Mouse (Mus musculus): ENCODE results near the gene Lrba. TPM values are rescaled to one million over a fixed set of nuclear protein-coding genes. Genes with fewer than 3 reads are reported as not detected.

Gene Lrba
- polyA plus RNA-seq, 1 experiment from 2014 or later: 3.7 TPM

DNA sequence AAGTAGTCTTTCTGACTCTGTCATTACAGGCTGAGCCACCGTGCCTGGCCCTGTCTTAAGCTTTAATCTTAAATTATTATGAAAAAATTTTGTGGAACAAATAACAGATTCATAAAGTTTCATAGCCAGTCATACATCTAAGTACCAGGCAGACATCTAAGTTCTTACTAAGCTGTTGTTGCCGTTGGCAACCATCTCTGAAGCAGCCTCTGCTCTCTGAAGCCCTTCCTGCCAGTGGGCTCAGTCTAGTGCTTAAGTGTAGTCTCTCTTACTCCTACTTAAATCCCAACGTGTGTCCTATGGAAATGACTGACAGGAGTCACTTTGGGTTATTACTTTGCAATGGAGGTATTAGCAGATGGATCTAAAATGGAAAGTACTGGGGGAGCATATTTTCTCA lies 426.5 kb downstream of the Lrba start:
- H3K9me3 ChIP-seq: no peaks in the 10 kb centered on the region
- H3K27me3 ChIP-seq: no peaks in the 10 kb centered on the region
- no peak overlapping the region for H3K4me2 ChIP-seq
- no peaks in the 10 kb centered on the region for H3K36me3 ChIP-seq
- no peak overlapping the region for H3K9ac ChIP-seq
- no peaks in the 10 kb centered on the region for H3K4me1 ChIP-seq
- no peak overlapping the region for H3K4me3 ChIP-seq
- 54% methylated on average over 3 of the region's 3 CpGs for WGBS
- H3K27ac ChIP-seq: no peak overlapping the region
- ATAC-seq (ENCODE audit: insufficient number of reproducible peaks, low FRiP score, low TSS enrichment, low read depth): no peak

DNA sequence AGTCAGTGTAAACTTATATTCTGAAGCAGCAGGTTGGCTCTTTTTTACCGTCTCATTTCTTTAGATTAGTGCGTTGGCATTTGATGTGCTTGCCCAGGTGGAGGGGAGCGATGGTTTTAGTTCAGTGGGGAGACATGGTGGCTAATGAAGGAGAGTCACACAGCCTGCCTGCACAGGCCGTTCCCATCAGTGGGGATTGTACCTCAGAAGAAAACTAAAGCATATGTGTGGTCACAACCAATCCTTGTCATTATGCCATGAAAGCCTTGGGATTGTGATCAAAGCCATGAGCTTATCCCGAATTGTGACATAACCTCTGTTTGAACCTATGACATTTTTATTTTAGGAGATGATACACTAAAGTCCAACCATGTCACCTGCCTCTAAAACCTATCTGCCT lies 434.8 kb downstream of the Lrba start:
- no peak overlapping the region for H3K27ac ChIP-seq
- ATAC-seq (ENCODE audit: insufficient number of reproducible peaks, low FRiP score, low TSS enrichment, low read depth): no peak
- no peak overlapping the region for H3K4me3 ChIP-seq
- WGBS: 60% methylated on average over 5 of the region's 5 CpGs
- no peaks in the 10 kb centered on the region for H3K9me3 ChIP-seq
- no peak overlapping the region for H3K4me2 ChIP-seq
- no peaks in the 10 kb centered on the region for H3K36me3 ChIP-seq
- no peaks in the 10 kb centered on the region for H3K4me1 ChIP-seq
- no peak overlapping the region for H3K9ac ChIP-seq
- no peaks in the 10 kb centered on the region for H3K27me3 ChIP-seq

DNA sequence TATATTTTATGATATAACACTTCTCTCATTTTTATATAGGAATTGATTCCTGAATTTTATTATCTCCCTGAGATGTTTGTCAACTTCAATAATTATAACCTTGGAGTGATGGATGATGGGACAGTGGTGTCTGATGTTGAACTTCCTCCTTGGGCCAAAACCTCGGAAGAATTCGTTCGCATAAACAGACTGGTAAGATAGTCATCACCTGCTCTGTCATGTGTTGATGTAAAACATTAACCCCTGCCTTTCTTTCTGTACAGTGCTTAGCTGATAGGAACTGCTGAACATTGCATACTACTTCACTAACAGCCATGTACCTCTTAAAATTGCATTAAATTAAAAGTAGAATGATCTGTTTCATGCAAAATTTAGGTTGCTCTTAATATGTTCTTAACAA lies 439.9 kb downstream of the Lrba start:
- 50% methylated on average over 3 of the region's 3 CpGs for WGBS
- H3K4me3 ChIP-seq: no peak overlapping the region
- H3K27me3 ChIP-seq: no peaks in the 10 kb centered on the region

DNA sequence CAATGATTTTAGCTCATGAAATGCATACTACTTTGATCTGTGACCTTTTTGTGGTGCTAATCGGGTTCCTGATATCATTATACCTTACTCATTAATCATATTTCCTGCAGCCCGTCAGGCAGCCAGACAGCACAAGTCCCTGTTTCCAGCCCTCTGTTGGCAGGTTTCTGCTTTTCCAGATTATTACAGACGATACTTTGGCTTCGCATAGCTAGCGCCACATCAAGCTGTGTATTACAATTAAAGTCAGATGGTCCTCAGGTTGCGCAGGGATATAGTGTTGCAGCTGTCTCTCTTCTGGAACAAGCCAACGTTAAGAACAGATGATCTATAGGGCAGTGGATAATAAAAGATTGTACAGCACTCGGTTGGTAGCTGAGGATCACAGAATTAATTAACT lies 443.7 kb downstream of the Lrba start:
- ATAC-seq (ENCODE audit: insufficient number of reproducible peaks, low FRiP score, low TSS enrichment, low read depth): no peak
- no peak overlapping the region for H3K4me3 ChIP-seq
- no peak overlapping the region for H3K4me2 ChIP-seq
- WGBS: 27% methylated on average over 8 of the region's 8 CpGs
- no peaks in the 10 kb centered on the region for H3K27me3 ChIP-seq
- H3K4me1 ChIP-seq: no peaks in the 10 kb centered on the region
- no peaks in the 10 kb centered on the region for H3K9me3 ChIP-seq
- H3K9ac ChIP-seq: no peak overlapping the region
- H3K36me3 ChIP-seq: no peaks in the 10 kb centered on the region
- no peak overlapping the region for H3K27ac ChIP-seq

More for the DNA sequence above, 439.9 kb downstream of the Lrba start:
- Histone ChIP-seq H3K36me3 (no peaks in the 10 kb centered on the region), H3K9me3 (no peaks in the 10 kb centered on the region), H3K27ac (no peak overlapping the region), H3K9ac (no peak overlapping the region), H3K4me1 (no peaks in the 10 kb centered on the region), H3K4me2 (no peak overlapping the region)
- ATAC-seq (ENCODE audit: insufficient number of reproducible peaks, low FRiP score, low TSS enrichment, low read depth): no peak

DNA sequence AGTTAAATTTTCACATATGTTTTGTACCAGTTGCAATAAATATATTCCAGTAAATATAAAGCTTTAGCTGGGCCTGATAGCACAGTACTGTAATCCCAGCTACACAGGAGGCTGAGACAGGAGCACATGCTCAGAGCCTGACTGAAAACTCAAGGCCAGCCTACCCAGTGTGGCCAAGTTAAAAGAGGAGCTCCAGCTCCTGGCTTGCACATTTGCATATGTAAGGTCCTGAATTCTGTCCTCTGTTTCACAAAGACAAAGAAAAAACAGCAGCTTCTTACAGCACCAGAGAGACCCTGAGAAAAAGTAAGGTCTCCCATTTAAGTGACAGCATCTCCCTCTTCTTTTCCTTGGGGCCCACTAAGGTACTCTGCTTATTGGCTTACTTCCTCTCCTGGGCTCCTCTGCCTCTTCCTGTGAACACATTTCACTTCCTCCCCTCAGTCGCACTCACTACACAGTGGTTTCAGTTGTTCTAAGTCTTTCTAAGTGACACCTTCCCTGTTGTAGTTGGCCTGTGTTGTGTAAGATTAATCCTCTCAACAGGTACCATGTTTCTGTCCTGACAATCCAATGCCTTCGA lies 453.2 kb downstream of the Lrba start:
- Histone ChIP-seq H3K4me1 (no peaks in the 10 kb centered on the region), H3K4me2 (no peak overlapping the region), H3K4me3 (no peak overlapping the region), H3K9ac (no peak overlapping the region), H3K36me3 (no peaks in the 10 kb centered on the region), H3K27ac (no peak overlapping the region), H3K27me3 (no peaks in the 10 kb centered on the region), H3K9me3 (no peaks in the 10 kb centered on the region)
- no peak for ATAC-seq (ENCODE audit: insufficient number of reproducible peaks, low FRiP score, low TSS enrichment, low read depth)
- WGBS: 74% methylated on average over 2 of the region's 2 CpGs

DNA sequence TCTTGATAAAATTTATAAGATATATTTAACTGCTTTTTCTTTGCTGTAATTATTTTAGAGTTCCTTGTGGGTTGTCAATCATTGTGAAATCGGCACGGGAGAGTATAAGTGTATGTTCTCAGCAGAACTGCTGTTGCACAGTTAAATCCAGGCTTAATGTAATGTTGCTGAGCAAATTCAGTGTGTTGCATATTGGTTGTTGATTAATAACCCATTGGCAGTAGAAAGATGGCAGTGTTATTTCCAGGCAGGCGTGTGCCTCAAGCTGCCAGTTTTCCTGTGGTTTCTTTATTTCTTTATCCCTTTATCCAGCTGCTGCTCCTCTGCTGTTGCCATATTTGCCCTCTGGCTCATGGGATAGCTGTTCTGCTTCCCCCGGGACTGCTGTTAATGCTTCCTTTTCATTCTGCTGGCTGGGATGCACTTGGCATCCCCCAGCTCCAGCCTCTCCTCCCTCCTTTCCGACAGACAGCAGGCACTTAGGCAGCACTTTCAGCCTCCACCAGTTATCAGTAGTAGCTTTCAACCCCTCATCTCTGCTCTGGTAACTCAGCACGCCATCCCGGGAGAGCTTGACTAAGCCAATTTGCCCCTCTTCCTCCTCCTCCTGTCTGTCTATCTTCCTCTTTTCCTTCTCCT lies 463.2 kb downstream of the Lrba start:
- no peak for ATAC-seq (ENCODE audit: insufficient number of reproducible peaks, low FRiP score, low TSS enrichment, low read depth)
- no peaks in the 10 kb centered on the region for H3K4me1 ChIP-seq
- 51% methylated on average over 7 of the region's 7 CpGs for WGBS
- H3K27ac ChIP-seq: no peak overlapping the region
- H3K4me2 ChIP-seq: no peak overlapping the region
- no peak overlapping the region for H3K9ac ChIP-seq
- H3K4me3 ChIP-seq: no peak overlapping the region
- H3K9me3 ChIP-seq: no peaks in the 10 kb centered on the region
- H3K27me3 ChIP-seq: no peaks in the 10 kb centered on the region
- no peaks in the 10 kb centered on the region for H3K36me3 ChIP-seq

DNA sequence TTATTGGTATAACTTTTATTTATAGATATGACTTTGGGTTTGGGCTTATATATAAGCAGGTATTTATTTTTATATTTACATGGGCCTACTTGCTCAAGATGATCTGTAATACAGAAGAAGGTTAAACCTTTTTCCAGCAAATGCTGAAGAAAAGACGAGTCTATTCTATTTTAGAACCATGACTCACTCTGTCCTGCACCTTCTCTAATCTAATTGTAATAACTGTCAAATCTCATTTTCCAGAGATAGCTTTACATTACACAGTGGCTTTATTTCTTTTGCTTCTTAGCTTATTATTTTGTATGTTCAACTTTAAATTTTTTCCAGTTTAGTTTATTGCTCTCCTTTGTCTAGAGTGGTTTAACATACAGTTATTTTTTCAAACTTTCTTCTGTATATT lies 464.0 kb downstream of the Lrba start:
- no peak for ATAC-seq (ENCODE audit: insufficient number of reproducible peaks, low FRiP score, low TSS enrichment, low read depth)
- no peaks in the 10 kb centered on the region for H3K27me3 ChIP-seq
- 64% methylated on average over 1 of the region's 1 CpGs for WGBS
- no peak overlapping the region for H3K4me2 ChIP-seq
- H3K4me1 ChIP-seq: no peaks in the 10 kb centered on the region
- no peak overlapping the region for H3K27ac ChIP-seq
- no peaks in the 10 kb centered on the region for H3K9me3 ChIP-seq
- H3K36me3 ChIP-seq: no peaks in the 10 kb centered on the region
- no peak overlapping the region for H3K9ac ChIP-seq
- no peak overlapping the region for H3K4me3 ChIP-seq

DNA sequence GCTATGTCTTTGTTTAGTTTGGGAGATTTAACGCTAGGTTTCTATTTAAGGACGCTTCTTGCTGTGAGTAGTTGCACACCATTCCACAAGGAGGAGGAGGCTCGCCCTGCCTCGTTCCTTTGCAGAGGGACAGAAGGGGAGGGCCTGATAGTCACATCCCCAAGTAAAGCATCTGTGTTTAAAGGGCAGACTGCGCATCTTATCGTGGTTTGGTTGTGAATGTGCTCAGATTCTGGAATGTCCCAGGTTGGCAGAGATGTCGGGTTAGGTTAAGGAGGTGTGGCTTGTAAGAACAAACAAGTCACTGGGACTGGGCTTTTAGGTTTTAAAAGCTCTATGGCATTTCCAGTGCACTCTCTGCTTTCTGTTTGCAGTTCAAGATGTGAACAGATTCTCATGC lies 464.8 kb downstream of the Lrba start:
- Histone ChIP-seq H3K27ac (no peak overlapping the region), H3K36me3 (no peaks in the 10 kb centered on the region), H3K9ac (no peak overlapping the region), H3K4me3 (no peak overlapping the region), H3K27me3 (no peaks in the 10 kb centered on the region), H3K9me3 (no peaks in the 10 kb centered on the region), H3K4me1 (no peaks in the 10 kb centered on the region), H3K4me2 (no peak overlapping the region)
- 28% methylated on average over 7 of the region's 7 CpGs for WGBS
- ATAC-seq (ENCODE audit: insufficient number of reproducible peaks, low FRiP score, low TSS enrichment, low read depth): no peak

DNA sequence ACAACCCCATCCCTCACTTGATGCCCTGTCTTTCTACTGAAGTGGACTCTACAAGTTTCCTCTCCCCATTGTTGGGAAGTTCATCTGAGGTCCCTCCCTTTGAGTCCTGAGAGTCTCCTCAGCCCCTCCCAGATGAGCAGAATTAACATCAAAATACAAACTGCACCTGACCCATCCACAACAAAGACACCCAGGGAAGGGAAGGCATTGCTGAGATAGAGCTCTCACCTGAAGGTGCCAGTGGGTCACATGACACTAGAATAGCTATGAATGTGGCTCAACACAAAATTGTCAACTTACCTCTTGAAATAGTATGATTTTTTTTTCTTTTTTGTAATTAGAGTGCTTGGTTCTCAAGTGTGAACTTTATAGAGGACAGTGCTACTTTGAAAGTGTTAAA lies 468.3 kb downstream of the Lrba start:
- no peaks in the 10 kb centered on the region for H3K36me3 ChIP-seq
- no peaks in the 10 kb centered on the region for H3K9me3 ChIP-seq
- H3K27me3 ChIP-seq: no peaks in the 10 kb centered on the region
- no peak overlapping the region for H3K4me3 ChIP-seq
- H3K4me2 ChIP-seq: no peak overlapping the region
- H3K9ac ChIP-seq: no peak overlapping the region
- no peak overlapping the region for H3K27ac ChIP-seq
- no peak for ATAC-seq (ENCODE audit: insufficient number of reproducible peaks, low FRiP score, low TSS enrichment, low read depth)
- no peaks in the 10 kb centered on the region for H3K4me1 ChIP-seq

DNA sequence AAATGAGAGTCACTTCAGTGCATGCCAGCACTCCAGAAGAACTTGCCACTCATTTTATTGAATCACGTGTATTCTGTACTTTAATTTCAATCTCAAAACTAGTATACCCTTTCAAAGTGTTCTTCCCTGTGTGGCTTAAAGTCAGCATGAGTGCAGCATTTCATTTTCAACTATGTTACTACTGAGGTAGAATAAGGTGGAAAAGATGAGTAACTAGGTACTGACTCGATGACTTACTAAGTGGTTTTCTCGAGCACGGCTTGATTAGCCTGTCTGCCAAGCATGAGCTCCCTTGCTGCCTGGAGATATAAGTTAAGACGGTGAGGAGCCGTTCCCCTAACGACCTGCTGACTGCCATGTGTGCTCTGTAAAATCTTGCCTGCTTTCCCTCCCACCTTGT lies 469.1 kb downstream of the Lrba start:
- Histone ChIP-seq H3K4me1 (no peaks in the 10 kb centered on the region), H3K36me3 (no peaks in the 10 kb centered on the region), H3K9me3 (no peaks in the 10 kb centered on the region), H3K4me3 (no peak overlapping the region), H3K27me3 (no peaks in the 10 kb centered on the region), H3K4me2 (no peak overlapping the region), H3K27ac (no peak overlapping the region), H3K9ac (no peak overlapping the region)
- no peak for ATAC-seq (ENCODE audit: insufficient number of reproducible peaks, low FRiP score, low TSS enrichment, low read depth)
- 30% methylated on average over 7 of the region's 7 CpGs for WGBS

DNA sequence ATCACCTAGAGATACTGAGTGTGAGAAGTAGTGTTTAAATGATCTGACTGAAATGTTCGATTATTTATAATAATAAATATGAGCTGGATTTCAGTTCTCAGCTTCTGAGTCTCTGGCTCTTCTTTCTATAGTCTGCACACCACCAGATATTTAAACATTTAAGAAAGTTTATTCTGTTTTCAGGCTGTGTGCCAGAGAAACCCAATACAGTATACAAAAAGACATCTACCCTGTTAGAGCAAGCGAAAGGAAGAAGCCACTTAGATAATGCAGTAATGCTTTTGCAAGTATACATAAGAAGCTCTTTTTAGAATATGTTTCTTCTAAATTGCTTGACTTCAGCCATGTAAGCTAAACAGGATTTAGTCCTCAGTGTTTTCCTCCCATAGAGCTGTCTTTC lies 474.5 kb downstream of the Lrba start:
- no peaks in the 10 kb centered on the region for H3K9me3 ChIP-seq
- 85% methylated on average over 2 of the region's 2 CpGs for WGBS
- no peak overlapping the region for H3K9ac ChIP-seq
- no peak overlapping the region for H3K27ac ChIP-seq
- no peak overlapping the region for H3K4me3 ChIP-seq
- no peak overlapping the region for H3K4me2 ChIP-seq
- no peaks in the 10 kb centered on the region for H3K4me1 ChIP-seq
- no peaks in the 10 kb centered on the region for H3K27me3 ChIP-seq
- no peaks in the 10 kb centered on the region for H3K36me3 ChIP-seq
- no peak for ATAC-seq (ENCODE audit: insufficient number of reproducible peaks, low FRiP score, low TSS enrichment, low read depth)

DNA sequence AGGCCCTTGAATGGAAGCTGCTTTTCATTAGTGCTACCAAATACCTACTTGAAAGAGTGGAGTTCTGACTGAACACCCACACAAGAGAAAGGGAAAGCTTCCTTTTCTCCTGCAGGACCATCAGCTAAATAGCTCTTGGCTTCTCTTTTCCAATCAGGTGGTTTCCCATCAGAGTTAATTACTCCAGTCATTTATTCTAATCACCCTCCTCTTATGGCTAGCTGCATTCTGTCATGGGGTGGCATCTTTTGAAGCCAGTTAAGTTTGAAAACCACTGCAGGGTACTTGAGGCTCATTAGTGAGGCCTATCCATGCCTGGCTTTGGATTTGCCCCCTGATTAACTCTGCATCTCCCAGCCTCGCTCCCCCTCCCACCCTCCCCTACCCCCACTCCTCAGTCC lies 476.7 kb downstream of the Lrba start:
- no peaks in the 10 kb centered on the region for H3K9me3 ChIP-seq
- no peak overlapping the region for H3K9ac ChIP-seq
- 8% methylated on average over 1 of the region's 1 CpGs for WGBS
- H3K4me1 ChIP-seq: no peaks in the 10 kb centered on the region
- no peaks in the 10 kb centered on the region for H3K36me3 ChIP-seq
- no peak overlapping the region for H3K27ac ChIP-seq
- no peaks in the 10 kb centered on the region for H3K27me3 ChIP-seq
- H3K4me3 ChIP-seq: no peak overlapping the region
- H3K4me2 ChIP-seq: no peak overlapping the region
- no peak for ATAC-seq (ENCODE audit: insufficient number of reproducible peaks, low FRiP score, low TSS enrichment, low read depth)

DNA sequence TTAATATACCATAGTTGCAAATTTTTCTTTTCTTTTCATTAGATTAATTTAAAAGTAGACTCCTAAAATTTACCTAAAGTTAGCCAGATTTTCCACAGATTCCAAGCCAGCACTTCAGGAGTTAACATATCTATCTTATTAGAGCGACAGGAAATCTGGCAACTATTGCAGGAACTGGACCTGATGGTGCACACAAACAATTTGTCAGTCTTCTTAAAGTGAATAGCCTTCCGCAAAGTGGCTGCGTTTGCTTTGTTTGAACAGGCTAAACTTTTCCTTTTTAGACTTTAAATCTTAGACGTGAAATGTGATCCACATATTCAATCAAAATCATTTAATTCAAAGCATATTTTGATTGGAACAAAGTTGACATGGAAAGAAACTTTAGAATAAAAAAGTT lies 485.0 kb downstream of the Lrba start:
- ATAC-seq (ENCODE audit: insufficient number of reproducible peaks, low FRiP score, low TSS enrichment, low read depth): no peak
- Histone ChIP-seq H3K27me3 (no peaks in the 10 kb centered on the region), H3K9me3 (no peaks in the 10 kb centered on the region), H3K4me1 (no peaks in the 10 kb centered on the region), H3K36me3 (no peaks in the 10 kb centered on the region), H3K9ac (no peak overlapping the region), H3K4me2 (no peak overlapping the region), H3K27ac (no peak overlapping the region), H3K4me3 (no peak overlapping the region)
- 20% methylated on average over 4 of the region's 4 CpGs for WGBS

Data from limb, embryonic 15.5 days (tissue).